Mouse (Mus musculus) right cerebral cortex, postnatal 4 days (tissue): ENCODE results near the gene Prr5.
A peak's percentile ranks its signal among the peaks of the same experiment; 100 is the strongest.

ENCODE experiments used
- DNase-seq: peaks from one replicate; pipeline ENCODE4 v3.0.0-alpha.2; 2022

The Prr5 gene

DNA sequence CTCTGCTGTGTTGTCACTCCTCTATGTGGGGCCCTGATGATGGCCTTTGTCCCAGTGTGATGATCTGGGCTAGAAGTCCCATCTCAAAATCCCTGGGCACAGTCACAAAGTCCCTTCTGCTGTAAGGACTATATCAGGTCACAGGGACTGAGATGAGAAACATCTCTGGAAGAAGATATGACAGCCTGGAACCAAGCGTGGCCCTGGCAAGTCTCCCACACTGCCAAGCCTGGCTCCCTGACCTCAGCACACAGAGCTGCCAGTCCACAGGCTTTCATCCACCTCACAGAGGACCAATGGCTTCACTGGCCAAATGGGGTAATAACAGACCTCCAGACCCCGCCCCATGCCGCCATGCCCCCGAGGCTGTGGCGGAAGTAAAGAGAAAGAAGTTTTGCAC is 10.8 kb upstream of the Prr5 start:
- DNase-seq: no peak

DNA sequence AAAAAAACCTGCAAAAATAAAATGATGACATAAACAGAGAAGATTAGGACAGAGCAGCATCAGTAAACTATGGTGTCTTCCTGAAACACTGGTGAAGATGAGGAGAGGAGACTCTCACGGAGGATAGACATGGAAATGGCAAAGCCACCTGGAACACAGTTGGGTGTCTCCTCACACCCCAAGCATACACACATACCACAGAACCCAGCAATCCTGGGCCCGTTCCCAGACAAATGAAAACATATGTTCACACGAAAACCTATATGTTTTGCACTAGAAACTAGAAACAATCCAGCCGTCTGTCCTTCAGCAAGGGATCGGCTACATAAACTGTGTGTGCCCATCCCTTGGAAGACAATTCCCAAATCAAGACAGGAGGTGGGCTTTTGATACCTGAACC is 9.6 kb upstream of the Prr5 start:
- no peak for DNase-seq

DNA sequence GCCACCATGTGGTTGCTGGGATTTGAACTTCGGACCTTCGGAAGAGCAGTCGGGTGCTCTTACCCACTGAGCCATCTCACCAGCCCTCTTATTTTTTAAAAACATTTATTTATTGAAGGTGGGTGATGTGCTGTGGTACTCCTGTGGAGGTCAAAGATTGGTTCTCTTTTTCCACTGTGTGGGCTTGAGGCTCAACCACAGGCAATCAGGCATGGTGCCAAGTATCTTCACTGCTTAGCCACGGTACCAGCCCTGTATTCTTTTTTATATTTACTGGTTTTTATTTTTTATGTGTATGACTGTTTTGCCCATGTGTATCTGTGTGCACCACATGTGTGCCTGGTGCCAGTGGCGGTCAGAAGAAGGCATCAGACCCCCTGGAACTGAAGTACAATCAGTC is 8.1 kb upstream of the Prr5 start:
- no peak for DNase-seq

GRCm38 (mm10) chr15:84662952-84663684 is 6.3 kb upstream of the Prr5 start:
- DNase-seq: peak; percentile 68

DNA sequence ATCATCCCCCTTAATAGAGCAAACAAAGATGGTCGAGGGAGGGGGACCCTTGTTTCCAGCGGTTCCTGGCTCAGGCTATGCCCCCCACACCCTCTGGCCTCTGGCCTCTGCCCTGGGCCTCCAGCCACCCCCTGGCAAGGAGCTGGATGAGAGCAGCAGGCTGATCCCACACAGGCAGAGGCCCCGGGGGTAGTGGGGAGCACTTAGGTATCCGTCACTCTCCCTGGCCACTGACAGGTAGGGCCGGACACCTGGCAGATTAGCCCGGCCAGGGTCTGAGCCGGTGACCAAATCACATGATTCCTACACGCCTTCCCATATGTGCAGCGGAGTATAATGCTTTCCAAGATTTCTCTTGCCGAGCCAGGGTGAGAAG is 5.7 kb upstream of the Prr5 start:
- DNase-seq: no peak

GRCm38 (mm10) chr15:84664542-84665460 is 4.6 kb upstream of the Prr5 start:
- no peak for DNase-seq

- no peak for DNase-seq
These were observed 3.8 kb upstream of the Prr5 start for GRCm38 (mm10) chr15:84665662-84666061.

- no peak for DNase-seq
These were observed 3.4 kb upstream of the Prr5 start for GRCm38 (mm10) chr15:84666065-84666464.

DNA sequence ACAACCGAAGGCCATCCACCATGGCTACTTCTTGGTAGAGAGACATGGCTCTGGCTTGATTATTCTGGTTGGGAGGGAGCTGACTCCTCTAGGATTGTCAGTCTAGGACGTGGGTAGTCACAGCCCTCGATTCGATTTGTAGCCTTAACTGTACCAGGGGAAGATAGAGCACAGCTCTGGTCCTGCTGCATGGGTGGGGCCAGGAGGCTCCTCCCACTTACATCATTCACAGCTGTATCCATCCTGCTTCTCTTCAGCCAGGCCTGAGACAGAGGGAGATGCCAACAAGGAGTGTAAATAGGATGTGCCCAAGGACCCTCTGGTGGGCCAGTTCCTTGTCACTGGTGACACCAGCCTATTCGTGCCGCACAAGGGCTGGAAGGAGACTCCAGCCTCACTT is 1.8 kb upstream of the Prr5 start:
- DNase-seq: no peak

- DNase-seq: no peak
These were observed 594 bp downstream of the Prr5 start for GRCm38 (mm10) chr15:84669771-84670656.

- DNase-seq: no peak
These were observed 1.2 kb downstream of the Prr5 start for GRCm38 (mm10) chr15:84670657-84671055.

DNA sequence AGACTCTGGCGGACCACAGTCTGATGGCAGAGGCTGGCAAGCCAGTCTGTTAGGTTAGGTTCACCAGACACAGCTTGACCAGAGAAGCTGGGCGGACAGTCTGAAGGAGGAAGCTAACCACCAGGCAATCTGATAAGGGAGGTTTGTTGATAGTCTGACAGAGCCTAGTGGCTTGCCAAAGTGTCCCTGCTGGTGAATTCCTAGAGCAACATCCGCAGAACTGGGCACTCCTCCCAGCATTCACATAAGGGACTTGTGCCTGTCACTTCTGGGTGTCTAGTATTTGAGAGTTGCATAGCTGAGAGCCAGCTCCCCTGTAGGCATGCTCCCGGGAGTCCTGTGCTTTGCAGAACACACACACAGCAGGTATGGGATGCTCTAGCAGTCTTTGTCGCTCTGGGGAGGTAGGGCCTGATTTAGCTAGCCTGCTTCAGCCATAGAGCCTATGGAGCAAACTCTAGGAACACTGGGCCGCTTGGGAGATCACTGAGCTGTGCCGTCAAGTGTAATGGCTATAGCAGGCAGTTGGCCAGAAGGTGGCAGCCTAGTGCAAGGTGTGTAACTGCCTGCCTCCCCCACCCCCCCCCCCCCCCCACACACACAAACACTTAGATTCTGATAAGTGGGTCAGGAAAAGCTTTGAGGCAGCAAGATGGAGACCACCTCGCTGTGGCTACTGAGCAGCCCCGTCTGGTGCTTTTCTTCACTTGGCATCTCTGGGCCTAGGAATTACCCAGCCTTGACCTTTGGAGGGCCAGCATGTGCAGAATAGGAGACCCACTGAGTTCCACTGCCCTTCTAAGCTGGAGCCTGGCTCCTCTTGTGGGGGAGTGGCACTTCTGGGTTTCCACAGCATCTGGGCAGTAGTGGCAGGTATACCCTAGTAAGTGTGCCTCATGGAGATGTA is 2.2 kb downstream of the Prr5 start:
- DNase-seq: peak; percentile 56

GRCm38 (mm10) chr15:84672308-84672615 is 2.8 kb downstream of the Prr5 start:
- no peak for DNase-seq

DNA sequence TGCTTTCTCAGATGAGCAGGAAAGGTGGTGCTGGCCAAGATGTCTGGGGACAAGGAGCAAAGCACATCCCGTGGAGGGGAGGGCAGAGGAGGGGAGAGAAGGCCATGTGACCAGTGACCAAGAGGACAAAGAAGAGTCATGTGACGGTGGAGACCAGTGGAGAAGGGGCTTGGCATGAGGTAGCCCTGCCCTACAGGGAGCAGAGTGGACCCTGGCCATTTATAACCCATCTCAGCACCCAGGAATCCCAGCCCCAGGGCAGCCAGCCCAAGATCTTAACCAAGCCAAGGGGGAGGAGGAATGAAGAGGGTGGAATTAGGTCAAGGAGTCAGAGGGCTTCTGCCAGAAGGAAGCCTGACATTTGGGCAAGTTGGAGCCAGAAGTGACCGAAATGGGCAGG is 3.2 kb downstream of the Prr5 start:
- DNase-seq: no peak

GRCm38 (mm10) chr15:84674329-84675067 is 5.1 kb downstream of the Prr5 start:
- no peak for DNase-seq

DNA sequence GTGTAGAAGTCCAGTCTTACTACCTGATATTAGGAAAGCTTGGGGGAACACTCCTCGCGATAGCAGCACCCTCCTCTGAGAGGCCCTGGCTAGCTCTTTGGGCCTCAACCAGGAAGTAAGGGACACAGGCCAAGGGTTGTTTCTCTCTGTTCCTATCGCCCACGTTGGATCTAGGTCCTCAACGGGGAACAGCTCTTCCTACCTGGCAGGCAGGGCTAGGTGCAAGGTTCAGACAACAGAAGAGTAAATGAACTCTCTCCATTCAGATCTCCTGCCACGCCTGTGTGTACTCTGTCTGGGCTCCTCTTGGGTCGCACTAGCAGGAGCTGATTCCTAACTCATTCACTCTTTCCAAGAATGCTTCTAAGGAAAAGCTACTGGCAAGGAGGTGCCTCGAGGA is 5.9 kb downstream of the Prr5 start:
- no peak for DNase-seq

DNA sequence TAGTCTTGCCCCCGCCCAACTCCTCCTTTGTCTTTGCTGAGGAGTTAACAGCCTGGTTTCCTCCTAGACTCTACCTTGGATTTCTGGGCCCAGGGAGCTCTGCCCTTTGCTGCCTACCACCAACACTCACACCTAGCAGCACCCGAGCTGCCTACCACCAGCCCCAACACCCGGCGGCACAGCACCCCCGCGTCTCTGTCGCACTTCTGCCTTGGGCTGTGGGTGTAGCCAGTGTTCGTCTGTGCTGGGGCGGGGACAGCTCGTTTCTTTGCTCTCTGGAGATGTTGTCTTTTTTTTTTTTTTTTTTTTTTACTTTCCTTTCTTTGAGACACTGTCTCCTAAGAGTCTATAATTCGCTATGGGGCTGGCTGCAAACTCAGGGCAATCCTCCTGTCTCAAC is 8.5 kb downstream of the Prr5 start:
- DNase-seq: no peak

DNA sequence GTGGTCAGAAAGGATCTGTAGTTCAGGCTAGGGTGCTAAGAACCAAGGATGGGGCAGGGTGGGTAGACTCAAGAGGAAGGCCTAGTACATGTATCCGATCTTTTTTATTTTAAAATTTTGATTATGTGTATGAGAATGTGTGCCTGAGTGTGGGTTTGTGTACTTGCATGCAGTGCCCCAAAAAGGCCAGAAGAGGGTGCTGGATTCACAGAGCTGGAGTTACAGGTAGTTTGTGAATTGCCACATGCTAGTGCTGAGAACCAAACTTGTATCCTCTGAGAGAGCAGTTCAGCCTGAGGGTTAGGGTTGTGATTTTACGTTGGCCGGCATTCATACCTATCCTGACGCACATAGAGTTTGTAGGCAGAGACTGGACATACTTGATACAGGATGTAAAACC is 9.7 kb downstream of the Prr5 start:
- DNase-seq: no peak

DNA sequence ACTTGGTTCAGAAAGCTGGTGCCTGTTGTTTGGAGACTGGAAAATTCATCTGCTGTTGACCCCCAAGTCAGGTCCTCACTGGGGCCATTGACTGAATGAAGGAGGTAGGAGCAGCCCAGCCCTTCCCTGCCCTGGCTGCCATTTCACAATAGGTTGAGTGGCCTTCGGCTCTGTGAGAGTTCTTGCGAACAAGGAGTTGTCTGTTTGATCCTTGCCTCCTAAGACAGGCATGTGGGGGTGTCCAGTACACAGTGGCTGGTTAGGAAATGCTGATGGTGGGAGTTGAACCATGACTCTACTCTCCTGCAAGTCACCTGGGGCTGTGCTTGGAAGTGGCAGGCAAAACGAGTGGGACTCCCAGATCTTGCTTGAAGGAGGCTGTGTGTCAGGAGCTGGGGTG is 10.4 kb downstream of the Prr5 start:
- DNase-seq: no peak

GRCm38 (mm10) chr15:84680545-84681454 is 11.4 kb downstream of the Prr5 start:
- peak; percentile 66 for DNase-seq
